Mouse (Mus musculus) lung, adult 2 months (tissue): Measurements from ENCODE around the gene Fam213a. TPM values are rescaled to one million over a fixed set of nuclear protein-coding genes. Genes with fewer than 3 reads are reported as not detected.

ENCODE experiments used
- DNase-seq: peaks from one replicate; pipeline ENCODE4 v3.0.0; 2022
- H3K4me1 ChIP-seq: fragments of 200-500 bp; 2 replicates; pipeline ENCODE4 v1.6.1; 2011; ENCODE audit warnings: low read length; ENCODE audit not compliant: control insufficient read depth, insufficient read depth
- H3K4me3 ChIP-seq: fragments of 200-500 bp; replicated peaks from 2 replicates; pipeline ENCODE3; 2011; ENCODE audit warnings: low read depth, mild to moderate bottlenecking, control low read depth, low read length; ENCODE audit errors: extremely low read depth
- CTCF ChIP-seq: fragments of 200-500 bp; IDR thresholded peaks from 2 replicates; pipeline ENCODE4 v1.5.1; 2011; ENCODE audit warnings: mild to moderate bottlenecking, low read length, control low read depth; ENCODE audit not compliant: insufficient read depth
- POLR2A ChIP-seq: fragments of 200-500 bp; IDR thresholded peaks from 2 replicates; pipeline ENCODE4 v1.6.1; 2011; ENCODE audit warnings: low read depth, mild to moderate bottlenecking, control low read depth, low read length, borderline replicate concordance; ENCODE audit errors: extremely low read depth
- WGBS: fragments of 180-500 bp; shearing (Covaris S2); methylation state at CpG from one replicate; pipeline ENCODE4 v1.1.7; 2018; 5-methylcytosine and 5-hydroxymethylcytosine counted together
- polyA plus RNA-seq: library from polyadenylated mRNA; depleted of rRNA; stranded (reverse); fragments of >200 nt; gene quantifications from 2 replicates; pipeline ENCODE4 v1.2.3, GENCODE M21; 2012; rRNA removed

Fam213a gene
- polyA plus RNA-seq, 1 experiment, result 12.8 TPM

DNA sequence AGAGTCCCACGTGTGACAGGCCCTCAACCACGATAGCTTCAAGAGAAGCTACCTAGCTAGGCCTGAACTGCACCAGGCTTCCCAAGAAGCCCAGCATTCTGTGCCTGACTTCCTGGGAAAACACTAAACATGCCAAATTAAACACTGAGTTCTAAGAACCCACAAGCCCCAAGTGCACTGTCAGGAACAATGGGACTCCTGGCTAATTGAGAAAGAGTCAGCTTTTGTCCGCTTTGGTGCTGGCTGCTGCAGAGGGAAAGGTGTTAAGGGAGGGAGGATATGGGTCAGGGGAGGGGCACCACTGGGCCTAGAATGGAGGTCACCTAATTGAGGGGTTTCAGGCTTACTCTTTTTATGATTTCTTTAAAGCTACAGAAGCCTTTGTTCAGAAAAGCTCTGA, 64.5 kb downstream of the Fam213a start:
- Histone ChIP-seq H3K4me1 (peaks cover 41% of the 10 kb centered on the region), H3K4me3 (no peak overlapping the region)
- DNase-seq, result no peak
- TF ChIP-seq CTCF (no peak), POLR2A (no peak)
- 29% methylated on average over 3 of the region's 3 CpGs for WGBS

DNA sequence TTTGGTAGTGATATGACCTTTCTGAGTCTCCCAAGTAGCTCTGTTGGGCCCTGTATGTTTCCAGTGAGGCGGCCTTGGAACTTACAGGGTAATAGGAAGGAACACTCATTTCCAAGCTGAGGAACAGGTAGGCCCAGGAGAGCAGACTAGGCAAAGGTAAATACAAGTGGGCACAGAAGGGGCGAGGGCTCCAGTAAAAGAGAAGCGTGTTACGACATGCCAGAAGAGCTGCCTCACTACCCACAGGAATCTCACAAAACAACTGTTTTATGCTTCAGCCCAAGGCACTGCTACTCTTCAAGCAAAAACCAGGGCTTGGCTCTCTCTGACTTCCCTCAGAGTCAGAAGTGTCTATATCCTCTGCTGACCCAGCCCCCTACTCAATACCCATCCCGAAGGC, 65.1 kb downstream of the Fam213a start:
- no peak for DNase-seq
- peaks cover 39% of the 10 kb centered on the region for H3K4me1 ChIP-seq
- WGBS, result 64% methylated on average over 5 of the region's 5 CpGs

DNA sequence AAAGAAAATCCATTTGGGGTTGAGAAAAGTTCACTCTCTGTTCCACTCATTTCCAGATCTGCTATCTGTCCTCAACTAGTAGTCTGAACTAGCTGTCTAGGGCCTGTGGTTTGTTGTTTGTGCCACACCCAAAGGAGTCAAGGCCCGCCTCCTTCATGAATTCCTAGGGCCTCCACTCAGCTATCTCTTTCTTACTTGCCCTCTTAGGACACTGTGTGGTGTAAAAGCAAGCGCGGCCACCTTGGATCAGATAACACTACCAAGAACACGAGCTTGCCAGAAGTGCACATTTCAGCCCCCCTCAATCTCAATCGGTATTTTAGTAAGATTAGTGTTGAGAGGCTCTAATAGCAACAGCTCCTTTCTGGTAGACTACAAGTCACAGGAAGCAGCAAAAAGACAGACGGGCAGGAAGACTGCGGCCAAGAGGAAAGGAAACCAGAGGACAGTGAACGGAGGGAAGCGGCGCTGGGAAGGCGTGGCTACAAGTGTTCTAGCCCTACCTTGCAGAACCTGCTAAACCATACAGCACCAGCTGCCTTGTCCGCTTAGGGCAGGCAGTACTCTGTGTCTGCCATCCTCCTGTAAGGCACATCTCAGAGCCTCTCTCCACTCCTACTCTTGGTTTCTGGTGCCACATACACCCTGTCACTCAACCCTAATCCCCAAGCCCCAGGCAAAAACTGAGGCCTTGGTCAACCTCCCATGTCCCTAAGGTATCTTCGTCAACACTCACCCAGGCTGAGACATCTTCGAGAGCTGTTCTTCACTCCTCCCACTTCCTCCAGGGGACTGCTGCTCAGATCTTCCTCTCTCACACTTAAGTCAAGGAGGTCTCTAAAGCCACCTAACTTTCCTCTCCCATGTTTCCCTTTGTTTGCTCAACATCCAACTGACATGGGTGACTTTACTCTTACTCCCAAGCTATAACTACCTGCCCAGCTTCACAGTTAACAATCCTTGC, 65.9 kb downstream of the Fam213a start:
- H3K4me1 ChIP-seq, result peaks cover 38% of the 10 kb centered on the region
- H3K4me3 ChIP-seq, result no peak overlapping the region
- DNase-seq, result no peak
- TF ChIP-seq CTCF (no peak), POLR2A (0 out of 2 replicates have a peak, but pooled peaks have one; percentile 12)
- 41% methylated on average over 14 of the region's 14 CpGs for WGBS

More for the DNA sequence above, 65.1 kb downstream of the Fam213a start:
- no peak overlapping the region for H3K4me3 ChIP-seq
- TF ChIP-seq POLR2A (no peak), CTCF (no peak)

DNA sequence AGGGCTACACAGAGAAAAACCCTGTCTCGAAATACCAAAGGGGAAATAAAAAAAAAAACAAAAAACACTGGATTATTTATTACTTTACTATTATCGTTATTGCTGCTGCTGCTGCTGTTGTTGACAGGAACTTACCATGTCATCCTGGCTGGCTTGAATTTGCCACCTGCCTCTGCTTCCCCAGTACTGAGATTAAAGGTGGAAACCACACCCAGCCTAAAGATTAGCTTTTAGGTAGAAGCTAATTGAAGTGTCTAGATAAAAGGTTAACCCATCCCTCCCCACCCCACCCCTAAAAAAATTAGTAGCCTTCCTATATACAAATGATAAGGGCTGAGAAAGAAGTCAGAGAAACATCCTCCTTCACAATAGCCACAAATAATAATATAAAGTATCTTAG, 69.8 kb downstream of the Fam213a start:
- Histone ChIP-seq H3K4me1 (peaks cover 22% of the 10 kb centered on the region), H3K4me3 (no peak overlapping the region)
- WGBS, result 62% methylated on average over 2 of the region's 2 CpGs
- no peak for DNase-seq
- no peak for TF ChIP-seq POLR2A

Other genes starting within 250 kb of the Fam213a start
- 0.41 and 0.54 TPM in 2 replicates for gene Sh2d4b, start 120.5 kb downstream of the Fam213a start, polyA plus RNA-seq
- gene Tspan14, start 47.0 kb downstream of the Fam213a start, polyA plus RNA-seq, result 82.2 and 94.2 TPM in 2 replicates
- 0.15 TPM in 1 of 2 replicates, not detected in the other for gene Dydc2, start 55.4 kb upstream of the Fam213a start, polyA plus RNA-seq
- gene Dydc1, start 59.1 kb upstream of the Fam213a start, polyA plus RNA-seq, result 0.16 and 0.19 TPM in 2 replicates
- gene Mat1a, start 91.2 kb upstream of the Fam213a start, polyA plus RNA-seq, result 3.5 and 6.0 TPM in 2 replicates
- gene Sftpa1, start 118.0 kb upstream of the Fam213a start, polyA plus RNA-seq, result 1,111 and 1,268 TPM in 2 replicates
- gene Mbl1, start 137.7 kb upstream of the Fam213a start, polyA plus RNA-seq, result 0.66 and 0.67 TPM in 2 replicates
- gene Sftpd, start 171.4 kb upstream of the Fam213a start, polyA plus RNA-seq, result 235 and 279 TPM in 2 replicates